Mouse (Mus musculus) 416B (cell line): ENCODE data around the gene Ccdc57.

Experiments used
- DNase-seq: peaks from one replicate; pipeline ENCODE4 v3.0.0; 2011; ENCODE audit warnings: low read depth

Gene Ccdc57

GRCm38 (mm10) chr11:120932564-120933398, at the start of gene Ccdc57:
Ccdc57 (minus strand) TSS chr11:120932872.
- peak; percentile 84 for DNase-seq

- no peak for DNase-seq
Measured at GRCm38 (mm10) chr11:120982459-120982858, 49.8 kb upstream of the Ccdc57 start.

- no peak for DNase-seq
Measured at GRCm38 (mm10) chr11:120981661-120982060, 49.0 kb upstream of the Ccdc57 start.

- peak; percentile 25 for DNase-seq
Measured at GRCm38 (mm10) chr11:120980427-120981035, 47.9 kb upstream of the Ccdc57 start.

GRCm38 (mm10) chr11:120979711-120980426, 47.2 kb upstream of the Ccdc57 start:
- no peak for DNase-seq

GRCm38 (mm10) chr11:120973318-120973717, 40.6 kb upstream of the Ccdc57 start:
- no peak for DNase-seq

- DNase-seq, result no peak
Measured at GRCm38 (mm10) chr11:120971237-120971636, 38.6 kb upstream of the Ccdc57 start.

- no peak for DNase-seq
Measured at GRCm38 (mm10) chr11:120969742-120970141, 37.1 kb upstream of the Ccdc57 start.

- DNase-seq, result no peak
Measured at GRCm38 (mm10) chr11:120965587-120965986, 32.9 kb upstream of the Ccdc57 start.

GRCm38 (mm10) chr11:120964195-120965157, 31.8 kb upstream of the Ccdc57 start:
- no peak for DNase-seq

GRCm38 (mm10) chr11:120962909-120963308, 30.2 kb upstream of the Ccdc57 start:
- DNase-seq, result no peak

- no peak for DNase-seq
Measured at GRCm38 (mm10) chr11:120962050-120962771, 29.5 kb upstream of the Ccdc57 start.

GRCm38 (mm10) chr11:120961594-120961993, 28.9 kb upstream of the Ccdc57 start:
- no peak for DNase-seq

GRCm38 (mm10) chr11:120960248-120960647, 27.6 kb upstream of the Ccdc57 start:
- no peak for DNase-seq

GRCm38 (mm10) chr11:120959564-120959963, 26.9 kb upstream of the Ccdc57 start:
- peak; percentile 85 for DNase-seq

- no peak for DNase-seq
Measured at GRCm38 (mm10) chr11:120959066-120959465, 26.4 kb upstream of the Ccdc57 start.

GRCm38 (mm10) chr11:120957731-120958257, 25.1 kb upstream of the Ccdc57 start:
- no peak for DNase-seq

- no peak for DNase-seq
Measured at GRCm38 (mm10) chr11:120957052-120957451, 24.4 kb upstream of the Ccdc57 start.

- DNase-seq, result no peak
Measured at GRCm38 (mm10) chr11:120955701-120956100, 23.0 kb upstream of the Ccdc57 start.

- DNase-seq, result no peak
Measured at GRCm38 (mm10) chr11:120954936-120955335, 22.3 kb upstream of the Ccdc57 start.
